Mouse (Mus musculus) spleen, adult 2 months (tissue): ENCODE data around the gene Trim43b. TPM values are rescaled to one million over a fixed set of nuclear protein-coding genes. Genes with fewer than 3 reads are reported as not detected.
"Not testable (repeated sequence)": the region's sequence is repeated elsewhere in the genome, so short reads cannot be mapped to it uniquely, and the experiment has no call there.

ENCODE experiments used
- DNase-seq, 2 experiments: peaks; one replicate each; pipeline versions ENCODE4 v3.0.0 to v3.0.0-alpha.2; 2012 to 2021; ENCODE audit warnings: low spot score in 2 of 2, low read depth in 1 of 2
- H3K27ac ChIP-seq: fragments of 200-500 bp; 2 replicates; pipeline ENCODE4 v1.5.1; 2012; ENCODE audit warnings: low read length, inconsistent platforms; ENCODE audit not compliant: insufficient read depth
- H3K27me3 ChIP-seq: fragments of 200-500 bp; 2 replicates; pipeline ENCODE4 v1.6.1; 2012; ENCODE audit warnings: mild to moderate bottlenecking, moderate library complexity, low read length, inconsistent platforms; ENCODE audit not compliant: control insufficient read depth, insufficient read depth
- H3K36me3 ChIP-seq: fragments of 200-500 bp; 2 replicates; pipeline ENCODE4 v1.6.1; 2012; ENCODE audit warnings: mild to moderate bottlenecking, low read length, inconsistent platforms; ENCODE audit not compliant: control insufficient read depth, insufficient read depth
- H3K4me1 ChIP-seq: fragments of 200-500 bp; 2 replicates; pipeline ENCODE4 v1.6.1; 2011; ENCODE audit warnings: inconsistent platforms; ENCODE audit not compliant: control insufficient read depth, insufficient read depth, insufficient read length
- H3K4me3 ChIP-seq: fragments of 200-500 bp; 2 replicates; pipeline ENCODE4 v1.5.1; 2011; ENCODE audit warnings: mild to moderate bottlenecking, inconsistent platforms; ENCODE audit not compliant: insufficient read depth, insufficient read length; ENCODE audit errors: extremely low read depth
- WGBS: fragments of 180-500 bp; shearing (Covaris S2); methylation state at CpG from one replicate; pipeline ENCODE4 v1.1.7; 2018; 5-methylcytosine and 5-hydroxymethylcytosine counted together
- polyA plus RNA-seq: library from polyadenylated mRNA; depleted of rRNA; stranded (reverse); fragments of >200 nt; gene quantifications from 2 replicates; pipeline ENCODE4 v1.2.3, GENCODE M21; 2012; rRNA removed

The Trim43b gene
- 0.05 TPM in 1 of 2 replicates, not detected in the other for polyA plus RNA-seq

GRCm38 (mm10) chr9:89092735-89093134, at the start of gene Trim43b:
Trim43b (minus strand) TSS chr9:89092835.
- H3K4me1 ChIP-seq, H3K4me3 ChIP-seq, H3K36me3 ChIP-seq, H3K27me3 ChIP-seq, H3K27ac ChIP-seq, DNase-seq: not testable (repeated sequence)
- 78% methylated on average over 2 of the region's 2 CpGs for WGBS

DNA sequence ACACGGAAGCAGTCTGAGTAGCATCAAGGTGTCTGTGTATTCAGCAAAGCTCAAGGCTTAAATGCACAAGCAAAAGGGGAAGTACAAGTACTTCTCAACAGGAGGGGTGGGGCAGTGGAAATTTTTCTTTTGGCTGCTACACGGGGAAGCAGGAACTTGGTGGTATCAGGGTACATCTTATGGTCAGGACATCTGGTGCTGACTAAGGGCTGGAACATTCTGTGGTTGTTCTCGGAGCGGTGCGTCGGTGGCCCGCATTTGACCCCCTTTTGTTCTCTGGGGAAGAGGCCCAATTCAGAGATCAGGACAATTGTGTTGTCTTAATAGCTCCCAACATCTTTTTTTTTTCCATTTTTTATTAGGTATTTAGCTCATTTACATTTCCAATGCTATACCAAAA, 11.9 kb upstream of the Trim43b start:
- not testable (repeated sequence) for H3K4me1 ChIP-seq, H3K27ac ChIP-seq, H3K4me3 ChIP-seq, H3K36me3 ChIP-seq, DNase-seq, H3K27me3 ChIP-seq
- 89% methylated on average over 7 of the region's 7 CpGs for WGBS

- not testable (repeated sequence) for H3K4me1 ChIP-seq, H3K27ac ChIP-seq, H3K36me3 ChIP-seq, H3K27me3 ChIP-seq, DNase-seq, H3K4me3 ChIP-seq
- 94% methylated on average over 13 of the region's 13 CpGs for WGBS
Observed at GRCm38 (mm10) chr9:89086746-89087145, 5.9 kb downstream of the Trim43b start.

DNA sequence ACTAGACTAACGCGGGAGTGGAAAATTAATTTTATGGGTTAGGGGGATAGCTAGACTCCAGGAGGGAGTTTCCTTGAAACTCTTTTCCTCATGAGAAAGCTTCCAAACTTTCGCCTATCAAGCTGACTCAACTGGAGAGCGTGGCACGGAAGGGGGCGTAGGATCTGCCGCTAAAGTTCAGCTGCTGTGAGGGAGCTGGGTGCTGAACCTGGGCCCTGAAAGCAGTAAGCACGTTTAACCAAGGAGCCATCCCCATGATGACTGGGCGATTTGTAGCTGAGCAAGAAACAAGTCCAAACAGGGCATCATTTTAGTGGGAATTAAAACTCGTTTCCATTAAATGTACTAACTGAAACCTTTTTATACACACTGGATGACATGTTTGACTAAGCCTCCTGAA, 13.0 kb downstream of the Trim43b start:
- H3K27ac ChIP-seq, H3K4me1 ChIP-seq, H3K4me3 ChIP-seq, H3K27me3 ChIP-seq, DNase-seq, H3K36me3 ChIP-seq: not testable (repeated sequence)
- WGBS, result 85% methylated on average over 10 of the region's 10 CpGs

DNA sequence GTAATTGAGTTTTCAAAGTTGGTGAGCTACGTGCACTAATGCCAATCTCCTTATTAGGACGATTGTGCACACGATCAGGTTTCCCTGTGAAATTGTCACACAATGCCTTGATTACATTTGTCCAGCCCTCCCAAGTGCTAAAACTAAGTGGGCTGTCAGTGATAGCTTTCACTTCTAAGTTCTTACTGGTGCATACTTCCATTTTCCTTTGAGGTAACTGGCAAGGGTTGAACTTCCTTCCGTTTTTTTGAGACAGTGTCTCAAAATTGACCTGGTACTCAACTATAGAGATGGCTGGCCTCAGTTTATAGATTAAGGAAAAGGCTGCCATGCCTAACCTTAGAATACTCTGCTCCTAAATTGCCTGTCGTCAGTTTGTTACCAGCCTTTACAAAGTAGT, 16.1 kb downstream of the Trim43b start:
- H3K27ac ChIP-seq, H3K4me3 ChIP-seq, H3K36me3 ChIP-seq, H3K27me3 ChIP-seq, H3K4me1 ChIP-seq, DNase-seq: not testable (repeated sequence)
- 80% methylated on average over 1 of the region's 5 CpGs for WGBS

DNA sequence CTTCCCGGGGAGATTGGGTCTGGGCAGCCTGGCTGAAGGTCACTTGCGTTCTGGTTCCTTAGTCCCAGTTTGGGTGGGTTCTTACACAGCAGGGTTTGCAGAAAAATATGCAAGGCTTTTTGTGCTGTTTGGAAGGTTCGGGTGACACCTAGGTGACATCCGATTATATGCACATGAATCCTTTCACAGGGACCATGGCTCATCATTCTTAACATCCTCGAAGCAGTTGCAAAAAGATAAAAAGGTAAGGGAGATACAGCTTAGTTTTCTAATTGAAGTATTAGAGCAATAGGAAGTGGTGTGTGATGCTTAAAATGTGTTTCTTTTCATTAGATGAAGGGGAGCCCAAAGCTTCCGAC, 25.5 kb downstream of the Trim43b start:
- not testable (repeated sequence) for H3K27me3 ChIP-seq, DNase-seq
- 97% methylated on average over 4 of the region's 6 CpGs for WGBS

GRCm38 (mm10) chr9:89066378-89067142, 26.1 kb downstream of the Trim43b start:
- not testable (repeated sequence) for H3K27ac ChIP-seq
- DNase-seq, result peak in 1 of 2 experiments; percentile 20

More for the DNA sequence above, 25.5 kb downstream of the Trim43b start:
- not testable (repeated sequence) for H3K36me3 ChIP-seq, H3K27ac ChIP-seq, H3K4me3 ChIP-seq, H3K4me1 ChIP-seq

More at GRCm38 (mm10) chr9:89066378-89067142, 26.1 kb downstream of the Trim43b start:
- not testable (repeated sequence) for H3K4me1 ChIP-seq, H3K36me3 ChIP-seq, H3K4me3 ChIP-seq, H3K27me3 ChIP-seq
- 74% methylated on average over 39 of the region's 44 CpGs for WGBS

Other genes with a start within 250 kb of the Trim43b start
- 7.7 and 8.4 TPM in 2 replicates for gene Bcl2a1a, start 135.9 kb downstream of the Trim43b start, polyA plus RNA-seq
- 12.8 and 13.0 TPM in 2 replicates for gene Bcl2a1b, start 106.4 kb upstream of the Trim43b start, polyA plus RNA-seq
- not detected in 2 replicates for gene Gm29094, start 106.5 kb upstream of the Trim43b start, polyA plus RNA-seq
- gene Mthfs, start 117.8 kb upstream of the Trim43b start, polyA plus RNA-seq, result 7.9 and 8.0 TPM in 2 replicates